Comparison of ENCODE assay signal across 9 mouse cellular contexts in genomic region chr6:143152321-143152827, GRCm38 (mm10). TPM values are rescaled to one million over a fixed set of nuclear protein-coding genes. Genes with fewer than 3 reads are reported as not detected.
DNase-seq lines count a peak whose midpoint lies in the region; ATAC-seq lines count a peak whose summit lies in the region.
"Had no signal": no experiment of that assay in that cellular context is flagged by ENCODE, and none has a peak within 500 bp of the region (broad histone marks: within the 10 kb centered on the region; RNA-seq: fewer than 3 reads in every experiment).

No protein-coding gene starts in this region.

- H3K27me3 ChIP-seq in hindbrain, embryonic 13.5 days = no peaks in the 10 kb centered on the region
- no peaks in the 10 kb centered on the region for H3K27me3 ChIP-seq in limb, embryonic 10.5 days (ENCODE audit: low read depth, poor library complexity, severe bottlenecking)
- H3K27me3 ChIP-seq: lung, embryonic 15.5 days had no signal

- no peak overlapping the region for H3K27ac ChIP-seq in hindbrain, embryonic 13.5 days
- H3K27ac ChIP-seq in limb, embryonic 10.5 days = peak overlapping the region; percentile 61; the same call in 1 of the 2 replicates
- H3K27ac ChIP-seq: lung, embryonic 15.5 days had no signal

- ATAC-seq in hindbrain, embryonic 13.5 days (ENCODE audit: low FRiP score) = 0 out of 2 replicates have a peak, but pooled peaks have one; percentile 24

- peak; percentile 17 for DNase-seq in ovary, adult 18-20 months (ENCODE audit: low spot score)
- no peak for DNase-seq in ovary, postnatal 10 days (ENCODE audit: low spot score)
- no peak for DNase-seq in limb, embryonic 10.5 days (ENCODE audit: low spot score)
- DNase-seq in yolk sac, embryonic 10.5 days (ENCODE audit: low spot score) = peak; percentile 74
- DNase-seq in frontal cortex, adult 2 months (ENCODE audit: extremely low spot score in 1 of 2, low spot score in 1 of 2) = no peak
- no peak for DNase-seq in right cerebral cortex, adult 2 months (ENCODE audit: low spot score in 2 of 2)
- no peak for DNase-seq in urinary bladder, postnatal 14 days (ENCODE audit: low spot score)

- no peaks in the 10 kb centered on the region for H3K36me3 ChIP-seq in hindbrain, embryonic 13.5 days
- H3K36me3 ChIP-seq in limb, embryonic 10.5 days = no peaks in the 10 kb centered on the region
- H3K36me3 ChIP-seq: lung, embryonic 15.5 days had no signal

- H3K9ac ChIP-seq in hindbrain, embryonic 13.5 days = no peak overlapping the region
- H3K9ac ChIP-seq: lung, embryonic 15.5 days had no signal

- 12% methylated on average over 9 of the region's 9 CpGs for WGBS in hindbrain, embryonic 13.5 days
- WGBS in limb, embryonic 10.5 days = 71% methylated on average over 9 of the region's 9 CpGs

- H3K4me3 ChIP-seq in hindbrain, embryonic 13.5 days = no peak overlapping the region
- H3K4me3 ChIP-seq in limb, embryonic 10.5 days = no peak overlapping the region
- H3K4me3 ChIP-seq: lung, embryonic 15.5 days had no signal

- H3K4me2 ChIP-seq in hindbrain, embryonic 13.5 days = no peak overlapping the region
- H3K4me2 ChIP-seq: lung, embryonic 15.5 days had no signal

- H3K4me1 ChIP-seq in hindbrain, embryonic 13.5 days (replicated peaks) = peaks cover 5% of the 10 kb centered on the region; the same call in 1 of the 2 replicates
- H3K4me1 ChIP-seq in limb, embryonic 10.5 days = peaks cover 33% of the 10 kb centered on the region

- no peaks in the 10 kb centered on the region for H3K9me3 ChIP-seq in hindbrain, embryonic 13.5 days
- H3K9me3 ChIP-seq in limb, embryonic 10.5 days (replicated peaks) = no peaks in the 10 kb centered on the region
- H3K9me3 ChIP-seq: lung, embryonic 15.5 days had no signal

RNA-seq across cellular contexts. Expression of gene Etnk1, which starts 14.6 kb away (rescaled TPM):
- 35.2 and 36.3 TPM in 2 replicates for polyA plus RNA-seq in hindbrain, embryonic 13.5 days (2015; fragmentation: Nextera tagmentation; extraction: Ambion mirVana)
- polyA plus RNA-seq in limb, embryonic 10.5 days (2016; fragmentation: Nextera tagmentation; extraction: Ambion mirVana) = 20.9 and 21.2 TPM in 2 replicates
- polyA plus RNA-seq in frontal cortex, adult 2 months (2012; rRNA removed) = 174 and 184 TPM in 2 replicates

RNA-seq across cellular contexts. Expression of gene C2cd5, which starts 52.4 kb away (rescaled TPM):
- 46.6 and 47.6 TPM in 2 replicates for polyA plus RNA-seq in hindbrain, embryonic 13.5 days (2015; fragmentation: Nextera tagmentation; extraction: Ambion mirVana)
- polyA plus RNA-seq in limb, embryonic 10.5 days (2016; fragmentation: Nextera tagmentation; extraction: Ambion mirVana) = 45.3 and 46.1 TPM in 2 replicates
- 95.3 and 98.9 TPM in 2 replicates for polyA plus RNA-seq in frontal cortex, adult 2 months (2012; rRNA removed)

Comparison
In these comparisons a context has a peak if more than half of its experiments do, and no peak if none do; other contexts are left out.
1. DNase-seq: peak in ovary, adult 18-20 months (single experiment) and yolk sac, embryonic 10.5 days (single experiment); none in ovary, postnatal 10 days (single experiment), limb, embryonic 10.5 days (single experiment), frontal cortex, adult 2 months (0 of 2), right cerebral cortex, adult 2 months (0 of 2) and urinary bladder, postnatal 14 days (single experiment).